Mouse (Mus musculus) testis, adult 2 months (tissue): Measurements from ENCODE around the gene Sirt1.

Experiments used
- CTCF ChIP-seq: fragments of 200-500 bp; IDR thresholded peaks from 2 replicates; pipeline ENCODE4 v1.5.1; 2012; ENCODE audit warnings: low read depth, mild to moderate bottlenecking, inconsistent platforms, low read length, moderate library complexity; ENCODE audit not compliant: control insufficient read depth, insufficient read depth, insufficient replicate concordance
- POLR2A ChIP-seq: fragments of 200-500 bp; IDR thresholded peaks from 2 replicates; pipeline ENCODE4 v1.6.1; 2012; ENCODE audit warnings: low read depth, mild to moderate bottlenecking, inconsistent platforms, low read length, moderate library complexity; ENCODE audit not compliant: control insufficient read depth

GRCm38 (mm10) chr10:63272401-63272800, 109.1 kb downstream of the Sirt1 start:
- TF ChIP-seq CTCF (no peak), POLR2A (no peak)
